Mouse (Mus musculus) bone marrow, adult 2 months (tissue): ENCODE results near the gene Lrrc8b.

Source experiments
- CTCF ChIP-seq: fragments of 200-500 bp; IDR thresholded peaks from 2 replicates; pipeline ENCODE4 v1.5.1; 2011; ENCODE audit warnings: low read length, control low read depth; ENCODE audit not compliant: control insufficient read depth, insufficient read depth
- POLR2A ChIP-seq: fragments of 200-500 bp; IDR thresholded peaks from 2 replicates; pipeline ENCODE4 v1.6.1; 2011; ENCODE audit warnings: low read depth, mild to moderate bottlenecking, control low read depth, low read length, borderline replicate concordance; ENCODE audit not compliant: control insufficient read depth

DNA sequence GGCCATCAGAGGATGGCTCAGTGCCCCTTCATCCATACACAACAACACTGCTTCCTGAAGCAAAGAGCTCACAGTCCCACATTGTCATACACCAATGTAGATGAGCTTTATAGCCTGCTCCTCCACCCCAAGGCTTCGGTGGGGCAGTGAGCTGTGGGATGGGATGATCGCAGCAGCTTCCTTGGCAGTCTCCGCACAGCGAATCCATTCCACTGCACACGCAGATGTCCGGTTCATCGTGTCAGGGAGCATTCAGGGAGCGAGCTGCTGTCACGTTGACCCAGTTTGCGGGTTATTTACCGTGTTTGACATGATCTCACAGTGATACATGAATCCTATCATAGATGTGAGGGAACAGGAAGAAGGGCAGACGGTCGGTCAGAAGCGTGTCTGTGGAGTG lies 69.3 kb downstream of the Lrrc8b start:
- TF ChIP-seq POLR2A (no peak), CTCF (no peak)
